Mouse (Mus musculus) bone marrow macrophage, adult 2 months (primary cell): ENCODE measurements around the gene Nudt16l1.

ENCODE experiments used
- CTCF ChIP-seq: IDR thresholded peaks from 2 replicates; pipeline ENCODE4 v1.5.1; 2012; ENCODE audit warnings: low read depth, mild to moderate bottlenecking, low read length, moderate library complexity
- POLR2A ChIP-seq: IDR thresholded peaks from 2 replicates; pipeline ENCODE4 v1.6.1; 2012; ENCODE audit warnings: mild to moderate bottlenecking, low read depth, low read length, borderline replicate concordance

DNA sequence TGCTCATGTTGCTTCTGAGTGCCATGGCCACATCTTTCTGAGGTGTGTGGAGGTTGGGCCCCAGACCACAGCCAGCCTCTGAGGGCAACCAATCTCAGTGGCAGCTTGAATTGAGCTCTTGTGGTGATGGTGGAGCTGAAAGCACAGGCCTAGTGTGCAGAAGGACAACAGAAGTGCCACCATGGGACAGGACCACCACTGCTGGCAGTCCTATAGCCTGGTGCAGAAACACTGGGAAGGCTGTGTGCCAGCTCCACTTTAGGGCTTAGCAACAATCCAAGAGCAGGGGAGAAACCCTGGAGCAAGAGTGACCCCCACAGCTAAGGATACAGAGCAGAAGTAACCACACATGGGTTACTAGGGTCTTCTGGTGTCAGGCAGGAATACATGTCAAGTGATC is 2.5 kb downstream of the Nudt16l1 start:
- TF ChIP-seq CTCF = no peak
- no peak for TF ChIP-seq POLR2A
